Mouse (Mus musculus) stomach, embryonic 15.5 days (tissue): ENCODE data around the gene Capn9. TPM values are rescaled to one million over a fixed set of nuclear protein-coding genes. Genes with fewer than 3 reads are reported as not detected.

Experiments used
- polyA plus RNA-seq: library from polyadenylated mRNA; unstranded; fragments of >200 nt; fragmentation: Nextera tagmentation; extraction: Ambion mirVana; gene quantifications from 2 replicates; pipeline ENCODE4 v1.2.1, GENCODE M21; 2015

Gene Capn9
- polyA plus RNA-seq, 1 experiment from 2014 or later: 0.24 TPM

Other genes starting within 250 kb of the Capn9 start
- 3.0 and 3.3 TPM in 2 replicates for gene Pgbd5, start 136.5 kb upstream of the Capn9 start, polyA plus RNA-seq
- 31.4 and 37.0 TPM in 2 replicates for gene Cog2, start 55.3 kb upstream of the Capn9 start, polyA plus RNA-seq
- gene Agt, start 6.4 kb upstream of the Capn9 start, polyA plus RNA-seq: 8.2 and 15.8 TPM in 2 replicates
- gene 2310022B05Rik, start 87.3 kb downstream of the Capn9 start, polyA plus RNA-seq: 25.1 and 26.5 TPM in 2 replicates
- 45.9 and 49.4 TPM in 2 replicates for gene Ttc13, start 145.9 kb downstream of the Capn9 start, polyA plus RNA-seq
- 22.5 and 24.3 TPM in 2 replicates for gene Arv1, start 146.0 kb downstream of the Capn9 start, polyA plus RNA-seq
- 4.5 and 4.8 TPM in 2 replicates for gene Fam89a, start 175.7 kb downstream of the Capn9 start, polyA plus RNA-seq
- 0.63 and 0.74 TPM in 2 replicates for gene Trim67, start 217.0 kb downstream of the Capn9 start, polyA plus RNA-seq